Mouse (Mus musculus) liver, embryonic 14.5 days (tissue): ENCODE data around the gene Thumpd2. TPM values are rescaled to one million over a fixed set of nuclear protein-coding genes. Genes with fewer than 3 reads are reported as not detected.

Experiments
- ATAC-seq: fragments of 200-750 bp; cut with Nextera tagmentation; 2 replicates; pipeline ENCODE4 v1.8.0; 2017; ENCODE audit warnings: moderate number of reproducible peaks, mild to moderate bottlenecking, moderate library complexity; ENCODE audit not compliant: insufficient read depth
- DNase-seq, 3 experiments: peaks; one replicate each; pipeline ENCODE4 v3.0.0-alpha.2; 2012 to 2013; ENCODE audit warnings: low read depth in 3 of 3, low spot score in 3 of 3
- H3K27ac ChIP-seq: fragments of 300-500 bp; sonication (generic); 2 replicates; pipeline ENCODE4 v1.5.1; 2014; ENCODE audit warnings: moderate library complexity, mild to moderate bottlenecking, control low read depth, inconsistent platforms
- H3K27me3 ChIP-seq: fragments of 300-500 bp; sonication (generic); 2 replicates; pipeline ENCODE4 v1.6.1; 2014; ENCODE audit warnings: mild to moderate bottlenecking, low read length, moderate library complexity; ENCODE audit not compliant: control insufficient read depth, insufficient read depth
- H3K36me3 ChIP-seq: fragments of 300-500 bp; sonication (generic); replicated peaks from 2 replicates; pipeline ENCODE4 v1.6.1; 2014; ENCODE audit warnings: low read depth; ENCODE audit not compliant: control insufficient read depth, insufficient read depth
- H3K4me1 ChIP-seq, 2 experiments: fragments of 200-500 bp in 1 of 2; fragments of 300-500 bp in 1 of 2; sonication (generic) in 1 of 2; replicated peaks; 2 replicates each; pipeline ENCODE4 v1.6.1; 2012 to 2014; ENCODE audit warnings: antibody characterized with exemption in 1 of 2, inconsistent platforms in 1 of 2, low read length in 1 of 2; ENCODE audit not compliant: control insufficient read depth in 2 of 2, insufficient read depth in 2 of 2
- H3K4me2 ChIP-seq: fragments of 300-500 bp; sonication (generic); 2 replicates; pipeline ENCODE4 v1.6.1; 2014; ENCODE audit warnings: low read depth, mild to moderate bottlenecking, control low read depth, moderate library complexity
- H3K4me3 ChIP-seq, 2 experiments: fragments of 200-500 bp in 1 of 2; fragments of 300-500 bp in 1 of 2; sonication (generic) in 1 of 2; 2 replicates each; pipeline ENCODE4 v1.5.1; 2012 to 2014; ENCODE audit warnings: low read depth in 2 of 2, low read length in 2 of 2, mild to moderate bottlenecking in 2 of 2, control low read depth in 1 of 2, inconsistent platforms in 1 of 2, moderate library complexity in 1 of 2; ENCODE audit not compliant: insufficient read depth in 1 of 2
- H3K9ac ChIP-seq: fragments of 300-500 bp; sonication (generic); replicated peaks from 2 replicates; pipeline ENCODE4 v1.6.1; 2014; ENCODE audit warnings: mild to moderate bottlenecking, control low read depth, moderate library complexity
- H3K9me3 ChIP-seq: fragments of 300-500 bp; sonication (generic); 2 replicates; pipeline ENCODE4 v1.6.1; 2016; ENCODE audit warnings: low read length, mixed read lengths; ENCODE audit not compliant: control insufficient read depth
- CTCF ChIP-seq: IDR thresholded peaks from 2 replicates; pipeline ENCODE4 v1.5.1; 2016; ENCODE audit warnings: antibody characterized with exemption, low read depth, control low read depth
- EP300 ChIP-seq: IDR thresholded peaks from 2 replicates; pipeline ENCODE4 v1.6.1; 2016; ENCODE audit warnings: antibody characterized with exemption, low read depth
- WGBS: fragments of 180-500 bp; shearing (Covaris S2); extraction: QIAGEN DNeasy Blood & Tissue Kit; methylation state at CpG from one replicate; pipeline ENCODE4 v1.1.7; 2014; ENCODE audit not compliant: insufficient replicate concordance; 5-methylcytosine and 5-hydroxymethylcytosine counted together
- polyA plus RNA-seq, 2 experiments: library from polyadenylated mRNA; depleted of rRNA in 1 of 2; stranded (reverse) in 1 of 2; unstranded in 1 of 2; fragments of >200 nt; fragmentation: Nextera tagmentation in 1 of 2; extraction: Ambion mirVana in 1 of 2; gene quantifications; 2 replicates each; pipeline versions ENCODE4 v1.2.1 to v1.2.3; 2012 to 2014

Thumpd2 gene
- polyA plus RNA-seq, 2 experiments: 3.0 to 6.0 TPM

GRCm38 (mm10) chr17:80980096-80980495 is 84.8 kb downstream of the Thumpd2 start:
- H3K9me3 ChIP-seq: no peaks in the 10 kb centered on the region
- H3K36me3 ChIP-seq: no peaks in the 10 kb centered on the region
- H3K4me3 ChIP-seq: no peak overlapping the region
- H3K9ac ChIP-seq: no peak overlapping the region
- TF ChIP-seq CTCF (no peak), EP300 (no peak)
- H3K27ac ChIP-seq: no peak overlapping the region
- no peak overlapping the region for H3K4me2 ChIP-seq
- ATAC-seq: no peak
- 71% methylated on average over 10 of the region's 10 CpGs for WGBS
- no peaks in the 10 kb centered on the region for H3K4me1 ChIP-seq
- DNase-seq: no peak
- H3K27me3 ChIP-seq: no peaks in the 10 kb centered on the region; the same call in 1 of the 2 replicates

GRCm38 (mm10) chr17:80977245-80977644 is 87.6 kb downstream of the Thumpd2 start:
- Histone ChIP-seq H3K36me3 (no peaks in the 10 kb centered on the region), H3K9ac (no peak overlapping the region; the same call in 1 of the 2 replicates), H3K4me2 (no peak overlapping the region), H3K27me3 (no peaks in the 10 kb centered on the region; the same call in 1 of the 2 replicates), H3K4me1 (no peaks in the 10 kb centered on the region), H3K27ac (no peak overlapping the region), H3K9me3 (no peaks in the 10 kb centered on the region), H3K4me3 (no peak overlapping the region)
- TF ChIP-seq CTCF (no peak), EP300 (no peak)
- ATAC-seq (no peak), DNase-seq (no peak)
- 66% methylated on average over 5 of the region's 5 CpGs for WGBS

Other genes starting within 250 kb of the Thumpd2 start
- gene Tmem178, start 120.5 kb downstream of the Thumpd2 start, polyA plus RNA-seq (2012; rRNA removed): 0.08 and 0.10 TPM in 2 replicates
- 0.11 TPM in 1 of 2 replicates, not detected in the other for gene Tmem178, start 120.5 kb downstream of the Thumpd2 start, polyA plus RNA-seq (2014; fragmentation: Nextera tagmentation; extraction: Ambion mirVana)